Mouse (Mus musculus): ENCODE measurements around the gene Zfp853.

The Zfp853 gene

DNA sequence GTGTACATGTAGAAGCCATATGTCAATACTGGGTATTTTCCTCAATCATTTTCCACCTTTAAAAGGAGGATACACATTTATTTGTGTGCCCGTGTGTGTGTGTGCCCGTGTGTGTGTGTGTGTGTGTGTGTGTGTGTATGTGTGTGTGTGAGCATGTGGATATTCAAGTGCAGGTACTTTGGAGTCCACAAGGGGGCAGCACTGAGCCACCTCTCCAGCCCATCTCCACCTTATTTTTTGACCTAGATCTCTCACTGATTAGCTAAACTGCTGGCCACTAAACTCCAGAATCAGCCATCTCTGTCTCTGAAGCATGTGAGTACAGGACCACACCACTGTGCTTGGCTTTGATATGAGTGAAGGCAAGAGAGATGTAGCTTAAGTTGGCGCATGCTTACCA is 1.4 kb upstream of the Zfp853 start:
- no peak for DNase-seq (ENCODE audit: low spot score in 2 of 2)

DNA sequence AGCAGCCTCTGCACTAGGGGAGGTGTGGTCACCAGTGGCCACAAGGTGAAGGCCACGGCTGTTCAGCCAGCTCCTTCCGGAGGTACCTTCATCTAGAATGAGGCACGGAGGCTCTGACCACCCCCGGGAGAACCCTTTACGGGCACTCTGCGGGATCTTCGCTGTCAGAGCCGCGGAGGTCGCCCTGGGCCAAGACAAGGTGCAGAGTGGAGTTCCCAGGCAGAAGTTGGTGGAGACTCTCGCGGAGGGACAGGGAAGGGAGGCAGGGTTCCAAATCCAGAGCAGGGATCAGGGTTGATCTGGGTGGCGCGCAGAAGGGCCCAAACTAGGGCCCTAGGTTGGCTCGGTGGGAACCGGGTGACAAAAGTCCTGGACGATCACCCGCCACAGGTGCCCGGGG is 544 bp downstream of the Zfp853 start:
- DNase-seq (ENCODE audit: low spot score in 2 of 2), result no peak

DNA sequence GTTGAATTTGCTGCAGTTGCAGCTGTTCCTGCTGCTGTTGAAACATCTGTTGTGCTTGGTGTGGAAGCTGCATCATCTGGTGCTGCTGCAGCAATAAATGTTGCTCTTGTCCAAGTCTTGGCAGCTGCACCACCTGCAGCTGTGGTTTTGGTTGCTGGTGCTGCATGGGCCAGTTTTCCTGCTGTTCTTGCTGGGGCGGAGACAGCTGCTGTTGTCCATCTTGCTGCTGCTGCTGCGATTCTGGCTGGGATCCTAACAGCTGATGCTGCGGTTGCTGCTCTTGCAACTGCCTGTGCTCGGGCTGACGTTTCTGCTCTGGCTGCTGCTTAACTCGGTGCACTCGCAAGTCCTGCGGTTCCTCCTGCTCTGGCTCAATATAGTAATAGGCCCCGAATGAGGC is 4.1 kb downstream of the Zfp853 start:
- no peak for DNase-seq (ENCODE audit: low spot score in 2 of 2)

DNA sequence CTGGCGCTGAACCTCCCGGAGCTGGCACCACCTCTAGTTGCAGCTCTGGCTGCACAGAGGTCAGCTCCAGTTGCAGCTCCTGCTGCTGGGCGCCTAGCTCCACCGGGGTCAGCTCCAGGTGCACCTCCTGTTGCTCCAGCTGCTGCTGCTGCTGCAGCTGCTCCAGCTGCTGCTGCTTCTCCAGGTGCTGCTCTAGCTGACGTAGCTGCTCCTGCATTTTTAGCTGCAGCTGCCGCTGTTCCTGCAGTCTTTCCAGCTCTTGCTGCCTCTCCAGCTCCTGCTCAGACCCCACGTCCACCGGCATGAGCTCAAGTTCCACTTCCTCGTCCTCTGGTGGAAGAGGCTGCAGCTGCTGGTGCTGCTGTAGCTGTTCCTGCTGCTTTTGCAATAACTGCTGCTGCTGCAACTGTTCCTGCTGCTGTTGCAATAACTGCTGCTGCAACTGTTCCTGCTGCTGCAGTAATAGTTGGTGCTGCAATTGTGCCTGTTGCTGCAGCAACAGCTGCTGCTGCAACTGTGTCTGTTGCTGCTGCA is 5.0 kb downstream of the Zfp853 start:
- DNase-seq (ENCODE audit: low spot score in 2 of 2), result no peak

DNA sequence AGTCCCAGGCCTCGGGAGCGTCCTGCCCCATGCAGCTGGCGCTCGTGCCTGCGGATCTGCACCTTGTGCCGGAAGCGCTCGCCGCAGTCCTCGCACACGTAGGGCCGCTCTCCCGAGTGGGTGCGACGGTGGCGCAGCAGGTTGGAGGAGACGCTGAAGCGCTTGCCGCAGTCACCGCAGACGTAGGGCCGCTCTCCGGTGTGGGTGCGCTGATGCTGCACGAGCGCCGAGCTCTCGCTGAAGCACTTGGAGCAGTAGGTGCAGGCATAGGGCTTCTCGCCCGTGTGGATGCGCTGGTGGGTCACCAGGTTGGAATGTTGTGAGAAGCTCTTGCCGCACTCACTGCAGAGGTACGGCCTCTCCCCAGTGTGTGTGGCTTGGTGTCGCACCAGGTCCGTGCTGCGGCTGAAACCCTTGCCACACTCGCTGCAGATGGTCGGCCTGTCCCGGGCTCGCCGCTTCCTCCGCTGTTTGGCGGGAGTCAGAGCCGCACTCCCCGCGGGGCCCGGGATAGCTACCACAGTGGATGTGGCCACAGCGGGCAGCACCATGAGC is 5.6 kb downstream of the Zfp853 start:
- DNase-seq (ENCODE audit: low spot score in 2 of 2), result no peak

DNA sequence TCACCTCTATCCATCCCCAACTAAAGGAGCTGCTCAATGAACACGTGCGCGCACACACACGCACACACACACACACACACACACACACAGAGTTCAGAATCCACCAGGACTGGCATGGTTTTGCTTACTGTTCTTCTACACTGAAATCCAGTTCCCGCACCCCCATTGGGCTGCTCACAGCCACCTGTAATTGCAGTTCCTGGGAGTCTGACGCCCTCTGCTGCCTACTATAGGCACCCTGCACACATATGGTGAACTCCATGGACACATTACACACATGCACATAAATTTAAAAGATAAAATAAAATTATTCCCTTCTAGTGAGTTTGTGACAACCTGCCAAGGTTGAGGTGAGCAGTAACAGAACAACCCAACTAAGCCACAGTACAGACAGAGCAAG is 8.7 kb downstream of the Zfp853 start:
- no peak for DNase-seq (ENCODE audit: low spot score in 2 of 2)

DNA sequence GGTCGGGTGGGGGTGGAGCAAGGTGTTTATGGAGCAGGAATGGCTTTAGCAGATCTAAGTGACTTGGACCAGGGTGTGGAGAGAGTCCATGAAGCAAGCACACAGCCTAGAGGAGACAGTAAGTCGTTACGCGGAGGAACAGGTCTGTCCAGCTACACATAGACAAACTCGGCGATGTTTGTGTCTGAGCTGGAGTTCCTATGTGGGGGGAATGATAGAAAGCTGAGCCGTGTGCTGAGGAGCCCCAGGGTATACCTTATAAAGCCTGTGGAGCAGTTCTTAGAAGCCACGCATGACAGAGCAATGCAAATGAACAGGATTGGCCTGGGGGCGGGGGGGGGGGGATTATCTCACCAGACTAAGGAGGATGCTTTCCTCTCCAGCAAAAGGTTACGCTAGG is 14.2 kb downstream of the Zfp853 start:
- no peak for DNase-seq (ENCODE audit: low spot score in 2 of 2)

DNA sequence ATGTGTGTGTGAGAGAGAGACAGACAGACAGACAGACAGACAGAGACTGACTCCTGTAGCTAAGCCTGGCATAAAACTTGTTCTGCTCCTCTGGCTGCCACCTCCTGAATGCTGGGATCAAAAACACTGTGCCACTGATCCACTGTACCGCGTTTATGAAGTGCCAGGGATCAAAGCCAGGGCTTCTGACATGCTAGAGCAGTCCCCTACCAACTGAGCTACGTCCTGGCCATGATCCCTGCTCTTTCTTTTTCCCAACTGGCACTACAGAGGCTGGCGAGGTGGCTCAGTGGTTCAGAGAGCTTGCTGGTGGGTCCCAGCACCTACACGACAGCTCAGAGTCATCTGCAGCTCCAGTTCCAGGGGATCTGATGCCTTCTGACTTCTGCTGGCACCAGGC is 17.7 kb downstream of the Zfp853 start:
- DNase-seq (ENCODE audit: low spot score in 2 of 2), result no peak

DNA sequence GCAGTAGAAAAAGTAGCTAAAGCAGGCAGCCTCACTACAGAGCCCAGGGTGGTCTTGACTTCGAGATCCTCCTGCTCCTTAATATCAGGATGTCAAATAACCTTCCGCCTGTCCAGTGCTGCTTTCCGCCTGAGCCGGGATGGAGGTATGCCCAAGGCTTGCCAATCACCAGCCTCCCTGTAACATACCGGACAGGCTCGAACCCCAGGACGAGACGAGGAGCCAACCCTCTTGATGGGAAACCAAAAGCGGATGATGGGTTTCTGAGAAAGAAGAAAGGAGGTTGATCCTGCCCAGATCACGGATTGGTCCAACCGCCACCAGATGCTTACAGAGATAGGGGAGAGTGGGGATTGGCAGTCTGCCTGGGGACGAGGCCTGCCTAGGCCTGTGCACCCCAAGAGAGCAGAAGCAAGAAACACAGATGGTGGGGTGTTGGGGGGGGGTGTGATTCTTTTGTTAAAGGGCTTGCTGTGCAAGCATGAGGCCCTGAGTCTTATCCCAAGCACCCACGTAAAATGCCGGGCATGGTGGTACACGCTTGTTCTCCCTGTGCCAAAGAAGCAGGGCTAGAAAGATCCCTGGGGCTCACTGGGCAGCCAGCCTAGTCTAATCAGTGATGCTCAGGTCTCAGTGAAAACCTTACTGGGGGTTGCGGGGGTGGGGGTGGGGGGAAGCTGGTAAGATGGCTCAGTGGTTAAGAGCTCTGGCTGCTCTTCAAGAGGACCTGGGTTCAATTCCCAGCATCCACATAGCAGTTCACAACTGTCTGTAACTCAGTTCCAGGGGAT is 20.7 kb downstream of the Zfp853 start:
- no peak for DNase-seq (ENCODE audit: low spot score in 2 of 2)

DNA sequence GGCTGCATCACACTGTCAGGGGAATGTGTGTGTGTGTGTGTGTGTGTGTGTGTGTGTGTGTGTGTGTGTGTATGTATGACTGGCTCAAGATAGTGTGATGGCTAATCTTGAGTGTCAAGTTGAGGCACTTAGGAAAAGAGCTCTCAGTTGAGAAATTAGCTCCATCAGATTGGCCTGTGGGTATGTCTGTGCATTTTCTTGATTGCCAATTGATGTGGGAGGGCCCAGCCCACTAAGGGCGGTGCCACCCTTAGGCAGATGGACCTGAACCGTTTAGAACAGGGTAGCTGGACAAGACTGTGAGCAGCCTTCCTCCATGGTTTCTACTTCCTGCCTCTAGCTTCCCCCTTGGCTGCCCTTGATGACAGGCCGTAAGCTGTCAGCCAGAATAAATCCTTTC is 21.3 kb downstream of the Zfp853 start:
- DNase-seq (ENCODE audit: low spot score in 2 of 2), result no peak

DNA sequence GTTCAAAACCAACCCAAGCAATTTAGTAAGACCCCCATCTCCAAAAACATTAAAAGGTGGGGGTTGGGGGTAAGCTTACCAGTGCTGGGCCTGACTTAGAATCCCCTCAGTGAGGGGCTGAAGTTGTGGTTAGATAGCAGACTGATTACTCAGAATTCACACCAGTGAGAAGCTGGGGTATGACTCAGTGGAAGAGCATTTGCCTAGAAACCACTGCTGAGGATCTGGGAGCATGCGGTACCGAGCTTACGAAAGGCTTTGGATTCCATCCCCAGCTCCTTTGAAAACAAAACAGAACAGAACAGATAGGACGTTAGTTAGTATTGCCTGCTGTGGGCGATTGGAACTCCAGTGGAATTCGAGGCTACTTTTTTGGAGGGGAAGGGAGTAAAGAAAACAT is 21.8 kb downstream of the Zfp853 start:
- no peak for DNase-seq (ENCODE audit: low spot score in 2 of 2)

DNA sequence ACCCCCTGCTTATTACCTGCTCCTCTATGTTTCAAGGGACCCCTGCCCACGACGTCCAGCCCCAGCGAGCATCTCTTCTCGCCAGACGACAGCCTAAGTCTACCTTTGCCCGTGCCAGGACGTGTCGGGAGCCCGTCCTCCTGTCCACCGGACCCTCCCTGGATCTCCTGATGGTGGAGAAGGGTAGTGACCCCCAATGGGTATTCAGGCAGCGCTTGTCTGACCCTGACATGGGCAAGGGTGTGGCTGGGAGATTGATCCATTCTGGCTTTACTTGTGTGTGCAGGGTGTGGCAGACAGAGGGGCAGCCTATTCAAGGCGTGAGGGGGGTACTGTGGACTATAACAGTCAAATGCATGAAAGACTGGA is 23.3 kb downstream of the Zfp853 start:
- no peak for DNase-seq (ENCODE audit: low spot score in 2 of 2)

DNA sequence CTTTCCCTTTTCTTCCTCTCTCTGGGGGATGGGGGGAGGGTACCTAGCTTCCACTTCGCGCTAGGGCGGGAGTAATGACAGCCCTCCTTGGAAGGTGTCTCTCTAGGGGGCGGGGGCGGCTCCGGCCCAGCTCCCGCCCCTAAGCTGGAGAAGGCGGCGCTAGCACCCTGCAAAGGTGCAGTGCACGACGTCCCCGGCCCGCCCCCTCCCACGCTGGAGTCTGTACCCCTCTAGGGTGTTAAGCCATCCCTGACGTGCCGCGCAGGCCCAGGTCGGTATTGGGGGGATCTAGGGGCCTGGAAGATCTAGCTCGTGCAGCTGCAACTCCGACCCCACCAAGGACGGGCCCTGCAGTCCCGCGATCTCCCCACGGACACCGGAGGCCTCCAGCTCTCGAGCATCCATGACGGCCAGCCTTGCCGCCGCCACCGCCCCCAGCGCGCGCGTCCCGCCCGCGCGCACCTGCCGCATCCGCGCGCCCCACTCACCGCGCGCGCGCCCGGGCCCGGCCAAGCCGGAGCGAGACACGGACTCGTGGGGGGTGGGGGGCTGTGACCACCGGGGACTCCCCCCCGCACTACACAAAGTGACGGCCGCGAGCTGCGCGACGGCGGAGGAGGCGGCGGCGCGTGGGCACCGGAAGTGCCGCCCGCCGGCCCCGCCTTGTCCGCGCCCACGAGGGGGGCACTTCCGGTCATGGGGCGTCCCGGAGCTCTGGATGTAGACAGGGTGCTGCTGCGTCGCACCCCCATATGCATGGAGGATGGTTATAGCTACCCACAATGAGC is 23.9 kb downstream of the Zfp853 start, which contains the start of gene Zfp316:
Gene Zfp316 (minus strand): TSS at position 660 of the 788 bp plus-strand sequence.
- DNase-seq (ENCODE audit: low spot score in 2 of 2), result peak; percentile 57 to 70

DNA sequence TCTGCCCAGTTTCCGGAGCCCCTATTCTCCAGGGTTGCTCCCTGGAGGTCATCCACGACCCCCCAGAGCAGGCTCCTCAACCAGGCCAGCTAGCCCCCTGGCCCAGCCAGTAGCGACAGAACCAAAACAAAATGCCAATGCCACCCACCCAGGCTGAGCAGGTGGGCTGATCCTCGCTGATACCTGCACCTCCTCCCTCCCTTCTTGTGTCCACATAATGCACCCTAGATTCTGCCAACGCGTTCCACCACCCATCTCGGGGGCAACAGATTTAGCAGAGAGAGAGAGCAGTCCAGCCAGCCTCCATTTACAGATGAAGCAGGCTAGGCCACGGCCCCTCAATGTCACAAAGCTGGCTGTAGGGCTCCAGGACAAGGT is 24.4 kb downstream of the Zfp853 start:
- no peak for DNase-seq (ENCODE audit: low spot score in 2 of 2)

DNA sequence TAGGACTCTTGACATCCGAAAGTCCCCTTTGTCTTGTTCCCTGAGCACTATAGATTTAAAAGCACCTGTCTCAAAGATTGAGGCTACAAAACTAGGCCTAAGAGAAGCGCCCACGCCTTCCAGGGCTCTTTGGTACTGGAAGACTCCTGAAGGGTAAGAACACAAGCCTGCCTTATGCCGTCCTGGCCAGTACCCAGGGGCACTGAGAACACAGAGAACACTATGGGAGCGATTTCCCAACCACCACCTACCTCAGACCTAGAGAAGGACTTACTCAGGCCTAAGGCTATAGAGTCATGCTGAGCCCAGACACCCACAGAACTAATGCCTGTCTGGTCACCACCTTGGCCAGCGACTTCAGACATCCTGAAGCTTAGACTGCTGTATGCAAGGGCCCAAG is 26.6 kb downstream of the Zfp853 start:
- no peak for DNase-seq (ENCODE audit: low spot score in 2 of 2)

DNA sequence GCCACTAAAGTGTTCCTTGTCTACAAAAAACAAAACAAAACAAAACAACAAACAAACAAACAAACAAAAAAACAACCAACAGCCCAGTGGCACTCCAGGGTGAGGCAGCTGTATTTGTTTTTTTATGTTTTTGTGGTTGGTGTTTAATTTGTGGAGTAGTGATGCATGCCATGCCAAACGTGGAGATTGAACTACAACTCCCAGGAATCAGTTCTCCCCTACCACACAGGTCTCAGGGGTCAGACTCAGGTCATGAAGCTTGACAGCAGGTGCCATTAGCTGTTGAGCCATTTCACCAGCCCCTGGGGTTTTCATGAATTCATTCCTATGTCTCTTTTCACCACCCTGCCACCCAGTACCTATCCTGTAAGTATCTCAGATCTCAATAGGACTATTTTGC is 28.0 kb downstream of the Zfp853 start:
- no peak for DNase-seq (ENCODE audit: low spot score in 2 of 2)

DNA sequence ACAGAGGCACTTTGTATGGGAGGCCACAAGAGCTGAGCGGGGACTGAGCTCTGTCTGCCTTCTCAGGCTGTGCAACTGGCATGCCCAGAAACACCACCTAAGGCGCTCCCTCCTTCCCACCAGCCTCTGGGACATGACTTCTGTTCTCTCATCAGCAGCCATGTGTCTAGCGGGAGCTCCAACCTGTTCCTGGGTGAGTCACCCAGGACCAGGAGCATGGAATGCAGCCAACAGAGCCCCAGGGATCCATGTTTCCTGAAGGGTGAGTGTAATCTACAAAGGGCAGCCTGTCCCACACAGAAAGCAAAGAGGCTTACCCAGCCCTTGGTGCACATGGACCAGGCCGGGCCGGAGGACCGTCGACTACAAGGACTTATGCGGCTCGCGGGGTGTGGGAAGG is 28.7 kb downstream of the Zfp853 start:
- DNase-seq (ENCODE audit: low spot score in 2 of 2), result no peak

DNA sequence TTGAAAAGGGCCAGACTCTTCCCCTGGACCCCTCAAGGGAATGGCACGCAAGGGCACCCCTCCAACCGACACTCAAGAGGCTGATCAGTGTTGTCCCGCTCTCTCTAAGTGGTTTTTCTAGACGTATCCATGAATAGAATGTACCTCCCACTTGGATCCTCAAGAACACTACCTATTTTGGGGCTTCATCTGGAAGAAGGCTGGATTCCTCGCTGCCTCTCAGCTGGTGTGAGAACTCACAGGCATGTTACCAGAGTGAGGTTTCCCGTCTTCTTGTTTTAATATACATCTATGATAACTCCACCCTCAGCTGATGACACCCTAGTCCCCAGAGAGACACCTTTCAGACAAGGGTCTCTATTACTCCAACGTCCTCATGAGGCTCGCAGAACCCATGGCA is 31.8 kb downstream of the Zfp853 start:
- DNase-seq (ENCODE audit: low spot score in 2 of 2), result no peak

DNA sequence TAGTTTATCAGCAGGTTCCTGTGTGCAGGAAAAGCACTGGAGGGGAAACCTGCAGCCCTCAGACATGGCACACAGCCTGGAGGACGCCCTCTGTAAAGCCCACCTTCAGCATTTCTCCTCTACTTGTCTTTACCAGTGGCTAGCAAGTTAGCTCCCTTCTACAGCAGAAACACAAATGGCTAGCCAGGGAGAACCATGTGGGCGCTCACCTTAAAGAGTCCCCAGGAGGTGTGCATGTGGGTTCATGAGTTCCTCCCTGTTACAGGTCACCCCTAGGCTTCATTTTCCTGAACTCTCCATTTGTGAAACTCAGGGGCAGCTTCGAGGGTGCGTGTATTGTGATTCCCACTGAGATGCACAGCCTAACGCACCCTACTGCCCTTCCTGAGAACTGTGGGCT is 37.6 kb downstream of the Zfp853 start:
- no peak for DNase-seq (ENCODE audit: low spot score in 2 of 2)

DNA sequence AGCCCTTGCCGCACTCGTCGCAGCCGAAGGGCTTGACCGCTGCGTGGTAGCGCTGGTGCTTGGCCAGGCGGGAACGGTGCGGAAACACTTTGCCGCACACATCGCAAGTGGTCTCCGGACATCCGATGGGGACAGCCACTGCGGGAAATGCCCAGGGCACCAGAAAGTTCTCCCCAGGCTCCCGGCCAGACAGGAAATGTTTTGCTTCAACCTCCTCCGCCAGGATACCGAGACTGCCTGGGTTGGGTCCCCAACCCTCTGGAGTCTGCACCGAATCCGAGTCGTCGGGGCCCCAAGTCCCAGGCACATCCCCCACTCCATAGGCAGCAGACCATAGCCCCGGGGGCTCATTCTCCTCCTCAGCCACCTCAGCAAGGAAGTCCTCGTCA is 38.3 kb downstream of the Zfp853 start:
- DNase-seq (ENCODE audit: low spot score in 2 of 2), result no peak

DNA sequence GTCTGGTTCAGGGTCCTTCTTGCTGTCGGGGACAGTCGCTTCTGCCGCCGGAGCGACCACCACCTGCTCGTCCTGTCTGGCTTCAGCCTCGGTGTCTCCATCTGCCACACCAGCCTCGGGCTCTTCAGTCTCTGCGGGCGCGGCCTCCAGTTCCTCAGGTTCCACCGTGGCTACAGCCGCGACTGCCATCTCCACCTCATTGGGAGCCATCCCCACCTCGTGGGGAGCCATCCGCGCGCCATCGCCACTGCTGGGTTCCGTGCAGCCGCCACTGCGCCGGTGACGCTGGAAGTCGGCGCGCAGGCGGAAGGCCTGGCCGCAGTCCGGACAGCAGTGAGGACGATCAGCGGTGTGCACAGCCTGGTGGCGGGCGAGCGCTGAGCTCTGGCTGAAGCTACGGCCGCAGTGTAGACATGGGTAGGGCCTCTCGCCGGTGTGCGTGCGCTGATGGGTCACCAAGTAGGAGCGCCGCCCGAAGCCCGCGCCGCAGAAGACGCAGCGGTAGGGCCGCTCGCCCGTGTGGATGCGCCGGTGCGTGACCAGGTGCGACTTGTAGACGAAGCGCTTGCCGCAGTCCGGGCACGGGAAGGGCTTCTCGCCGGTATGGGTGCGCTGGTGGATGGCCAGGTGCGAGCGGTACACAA is 38.8 kb downstream of the Zfp853 start:
- no peak for DNase-seq (ENCODE audit: low spot score in 2 of 2)

DNA sequence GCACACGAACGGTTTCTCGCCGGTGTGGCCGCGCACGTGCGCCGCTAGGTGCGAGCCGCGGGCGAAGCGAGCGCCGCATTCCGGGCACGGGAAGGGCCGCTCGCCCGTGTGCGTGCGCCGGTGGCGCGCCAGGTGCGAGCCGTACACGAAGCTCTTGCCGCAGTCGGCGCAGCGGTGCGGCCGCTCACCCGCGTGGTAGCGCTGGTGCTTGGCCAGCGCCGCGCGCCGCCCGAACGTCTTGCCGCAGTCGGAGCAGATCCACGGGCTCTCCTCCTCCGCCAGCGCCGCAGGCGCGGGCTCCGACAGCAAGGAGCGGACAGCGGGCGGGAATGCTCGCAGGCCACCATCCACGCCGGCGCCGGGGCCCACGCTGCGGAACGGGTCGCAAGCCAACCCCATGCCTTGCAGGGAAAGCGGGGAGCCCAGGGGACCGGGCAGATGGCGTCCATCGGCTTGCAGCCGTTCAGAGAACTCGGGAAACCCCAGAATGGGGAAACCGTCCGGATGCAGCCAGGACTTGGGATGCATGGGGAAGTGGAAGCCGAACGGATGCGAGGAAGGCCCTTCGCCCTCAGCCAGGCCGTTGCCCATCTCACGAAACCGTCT is 39.4 kb downstream of the Zfp853 start:
- no peak for DNase-seq (ENCODE audit: low spot score in 2 of 2)

Data from urinary bladder, postnatal 4 days (tissue).